Mouse (Mus musculus) kidney, postnatal 0 days (tissue): ENCODE measurements around the gene Jade3. TPM values are rescaled to one million over a fixed set of nuclear protein-coding genes. Genes with fewer than 3 reads are reported as not detected.
A peak's percentile ranks its signal among the peaks of the same experiment; 100 is the strongest.

Source experiments
- ATAC-seq: fragments of 200-750 bp; cut with Nextera tagmentation; replicated peaks from 2 replicates; pipeline ENCODE4 v1.8.0; 2017; ENCODE audit warnings: low read depth, moderate number of reproducible peaks, moderate TSS enrichment, moderate library complexity; ENCODE audit not compliant: low FRiP score
- DNase-seq: peaks from one replicate; pipeline ENCODE4 v3.0.0-alpha.2; 2016; ENCODE audit warnings: low spot score
- H3K27ac ChIP-seq: fragments of 300-500 bp; sonication (generic); 2 replicates; pipeline ENCODE4 v1.5.1; 2014; ENCODE audit warnings: mild to moderate bottlenecking
- H3K27me3 ChIP-seq: fragments of 300-500 bp; sonication (generic); 2 replicates; pipeline ENCODE4 v1.6.1; 2014; ENCODE audit warnings: low read length, mixed read lengths; ENCODE audit not compliant: insufficient read depth
- H3K36me3 ChIP-seq: fragments of 300-500 bp; sonication (generic); 2 replicates; pipeline ENCODE4 v1.6.1; 2014; ENCODE audit warnings: low read length, mixed read lengths; ENCODE audit not compliant: insufficient read depth
- H3K4me1 ChIP-seq: fragments of 300-500 bp; sonication (generic); replicated peaks from 2 replicates; pipeline ENCODE4 v1.6.1; 2014; ENCODE audit warnings: antibody characterized with exemption, low read length, mixed read lengths; ENCODE audit not compliant: insufficient read depth
- H3K4me2 ChIP-seq: fragments of 300-500 bp; sonication (generic); 2 replicates; pipeline ENCODE4 v1.6.1; 2014; ENCODE audit warnings: mild to moderate bottlenecking, low read length, moderate library complexity, mixed read lengths
- H3K4me3 ChIP-seq: fragments of 300-500 bp; sonication (generic); replicated peaks from 2 replicates; pipeline ENCODE4 v1.5.1; 2014; ENCODE audit warnings: low read depth, low read length
- H3K9ac ChIP-seq: fragments of 300-500 bp; sonication (generic); 2 replicates; pipeline ENCODE4 v1.6.1; 2014; ENCODE audit warnings: low read depth, low read length
- H3K9me3 ChIP-seq: fragments of 300-500 bp; sonication (generic); replicated peaks from 2 replicates; pipeline ENCODE4 v1.6.1; 2016; ENCODE audit warnings: low read length, inconsistent platforms, mixed read lengths
- CTCF ChIP-seq: IDR thresholded peaks from 2 replicates; pipeline ENCODE4 v1.5.1; 2016; ENCODE audit warnings: antibody characterized with exemption, low read depth, mild to moderate bottlenecking, moderate library complexity
- WGBS: fragments of 180-500 bp; shearing (Covaris S2); extraction: QIAGEN DNeasy Blood & Tissue Kit; methylation state at CpG from one replicate; pipeline ENCODE4 v1.1.7; 2014; 5-methylcytosine and 5-hydroxymethylcytosine counted together
- polyA plus RNA-seq: library from polyadenylated mRNA; unstranded; fragments of >200 nt; fragmentation: Nextera tagmentation; extraction: Ambion mirVana; gene quantifications from 2 replicates; pipeline ENCODE4 v1.2.1, GENCODE M21; 2015

Gene Jade3
- polyA plus RNA-seq, 1 experiment from 2014 or later = 6.9 TPM

DNA sequence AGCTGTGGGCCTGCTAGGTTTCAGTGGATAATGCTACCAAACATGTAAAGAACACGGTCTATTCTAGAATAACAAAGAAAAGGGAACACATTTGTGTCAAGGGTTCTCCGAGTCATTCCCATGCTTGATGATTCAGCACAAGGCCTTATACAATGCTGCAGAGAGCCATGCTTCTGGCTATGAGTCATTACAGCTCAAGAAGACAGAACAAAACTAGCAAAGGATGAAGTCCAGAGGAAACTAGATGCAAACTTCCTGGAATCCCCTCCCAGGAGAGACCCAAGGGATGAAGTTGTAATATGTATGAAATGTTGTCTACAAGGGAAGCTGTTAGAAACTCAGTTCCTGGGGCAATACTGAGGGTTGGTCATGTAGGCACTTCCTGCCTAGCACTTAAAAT is 7.0 kb upstream of the Jade3 start:
- Histone ChIP-seq H3K9ac (no peak overlapping the region), H3K4me2 (no peak overlapping the region), H3K4me1 (no peaks in the 10 kb centered on the region), H3K9me3 (no peaks in the 10 kb centered on the region), H3K4me3 (no peak overlapping the region), H3K36me3 (no peaks in the 10 kb centered on the region), H3K27me3 (no peaks in the 10 kb centered on the region), H3K27ac (no peak overlapping the region)
- WGBS = 80% methylated on average over 2 of the region's 2 CpGs
- ATAC-seq (no peak), DNase-seq (no peak)
- no peak for TF ChIP-seq CTCF

DNA sequence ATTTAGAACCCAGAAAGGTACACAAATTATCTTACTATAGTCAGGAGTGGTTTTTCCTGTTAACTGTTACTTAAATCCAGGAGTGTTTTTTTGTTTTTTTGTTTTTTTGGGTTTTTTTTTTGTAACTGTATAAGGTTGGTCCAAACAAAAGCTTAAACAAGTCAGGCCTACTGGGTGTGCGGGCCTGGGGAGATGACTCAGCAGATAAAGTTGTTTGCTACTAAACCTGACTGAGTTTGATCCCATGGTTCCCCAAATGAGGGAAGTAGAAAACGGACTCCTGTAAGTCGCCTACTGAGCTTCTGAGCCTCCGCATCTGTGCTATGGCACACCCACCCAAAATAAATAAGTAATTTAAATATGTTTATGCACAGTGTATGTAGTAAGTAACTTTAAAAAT is 6.0 kb upstream of the Jade3 start:
- no peaks in the 10 kb centered on the region for H3K36me3 ChIP-seq
- no peaks in the 10 kb centered on the region for H3K9me3 ChIP-seq
- H3K4me1 ChIP-seq = no peaks in the 10 kb centered on the region
- no peak overlapping the region for H3K4me3 ChIP-seq
- DNase-seq (no peak), ATAC-seq (no peak)
- no peak overlapping the region for H3K27ac ChIP-seq
- no peak overlapping the region for H3K4me2 ChIP-seq
- WGBS = 86% methylated on average over 4 of the region's 4 CpGs
- TF ChIP-seq CTCF = no peak
- H3K27me3 ChIP-seq = no peaks in the 10 kb centered on the region
- H3K9ac ChIP-seq = no peak overlapping the region

DNA sequence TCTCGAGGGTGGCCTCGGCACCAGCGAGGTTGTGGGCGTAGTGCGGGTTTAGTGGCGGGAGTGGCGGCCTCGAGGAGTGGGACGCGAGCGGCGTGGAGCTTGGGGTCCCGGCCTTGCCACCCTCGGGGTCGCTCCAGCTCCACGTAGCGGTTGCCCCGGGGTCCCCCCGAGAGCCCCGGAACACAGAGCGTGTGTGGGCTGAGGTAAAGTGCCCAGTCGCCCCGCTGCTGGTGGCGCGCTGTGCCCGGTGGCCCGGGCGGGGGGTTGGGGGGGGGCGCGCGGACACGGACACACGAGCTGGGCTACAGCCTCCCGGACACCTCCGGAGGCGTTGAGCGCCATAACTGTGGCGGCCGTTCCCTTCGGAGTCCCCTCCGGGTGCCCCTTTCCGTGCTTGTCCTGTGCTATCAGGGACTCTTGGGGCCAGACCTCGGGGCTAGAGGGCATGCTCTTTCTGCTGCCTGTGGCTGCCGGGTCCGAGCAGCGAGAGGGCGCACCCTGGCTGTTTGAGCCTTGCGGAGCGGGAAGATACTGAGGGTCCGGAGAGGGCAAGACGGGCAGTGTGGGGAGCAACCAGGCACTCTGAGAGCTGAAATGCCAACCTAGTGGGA is 456 bp downstream of the Jade3 start:
- H3K4me1 ChIP-seq = no peaks in the 10 kb centered on the region
- H3K27me3 ChIP-seq = no peaks in the 10 kb centered on the region
- TF ChIP-seq CTCF = peak; percentile 56
- peak overlapping the region; percentile 60 for H3K4me3 ChIP-seq
- no peaks in the 10 kb centered on the region for H3K36me3 ChIP-seq
- H3K4me2 ChIP-seq = peak overlapping the region; percentile 60
- ATAC-seq (peak; percentile 7; the same call in 1 of the 2 replicates), DNase-seq (peak; percentile 46)
- 25% methylated on average over 48 of the region's 51 CpGs for WGBS
- H3K9ac ChIP-seq = peak overlapping the region; percentile 59
- peak overlapping the region; percentile 85 for H3K27ac ChIP-seq
- no peaks in the 10 kb centered on the region for H3K9me3 ChIP-seq

DNA sequence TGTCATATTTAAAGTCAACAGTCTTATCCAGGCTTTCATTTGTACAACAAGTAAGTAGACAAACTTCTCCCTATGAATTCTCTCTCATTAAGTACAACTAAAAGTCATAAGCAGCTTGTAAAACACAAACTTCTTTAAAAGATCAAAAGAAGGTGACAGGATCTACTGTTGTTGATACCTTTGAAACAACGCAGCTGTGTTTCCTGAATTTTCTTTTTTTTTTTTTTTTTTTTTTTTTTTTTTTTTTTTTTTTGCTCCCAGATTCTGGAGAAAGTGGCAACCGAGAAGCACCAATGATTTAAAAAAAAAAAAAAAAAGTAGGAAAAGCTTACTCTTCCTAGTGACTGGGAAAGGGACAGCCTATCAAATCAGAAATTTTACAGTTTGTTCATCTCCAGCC is 57.7 kb downstream of the Jade3 start:
- no peak overlapping the region for H3K27ac ChIP-seq
- no peaks in the 10 kb centered on the region for H3K4me1 ChIP-seq
- no peak overlapping the region for H3K9ac ChIP-seq
- H3K4me3 ChIP-seq = no peak overlapping the region
- DNase-seq = no peak
- no peaks in the 10 kb centered on the region for H3K9me3 ChIP-seq
- H3K36me3 ChIP-seq = no peaks in the 10 kb centered on the region
- no peaks in the 10 kb centered on the region for H3K27me3 ChIP-seq
- no peak for TF ChIP-seq CTCF
- no peak overlapping the region for H3K4me2 ChIP-seq
- WGBS = 74% methylated on average over 2 of the region's 2 CpGs
- no peak for ATAC-seq

DNA sequence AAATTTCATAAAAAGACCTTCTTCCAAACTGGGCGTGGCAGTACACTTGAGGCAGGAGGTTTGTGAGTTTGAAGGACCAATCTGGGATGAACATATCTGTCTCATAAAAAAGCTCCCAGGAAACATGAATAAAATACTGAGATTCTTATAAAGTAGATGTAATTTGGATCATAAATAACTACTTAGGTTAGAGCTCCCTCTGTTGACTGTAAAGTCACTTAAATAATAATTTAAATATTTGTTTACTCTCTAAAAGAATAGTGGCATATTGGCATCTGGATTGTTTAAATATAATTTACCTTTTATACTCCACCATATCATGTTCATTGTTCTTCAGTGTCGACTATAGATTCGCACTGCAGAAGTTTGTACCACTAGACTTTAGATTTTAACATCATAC is 72.2 kb downstream of the Jade3 start:
- 79% methylated on average over 3 of the region's 3 CpGs for WGBS
- H3K27ac ChIP-seq = no peak overlapping the region
- H3K4me2 ChIP-seq = no peak overlapping the region

DNA sequence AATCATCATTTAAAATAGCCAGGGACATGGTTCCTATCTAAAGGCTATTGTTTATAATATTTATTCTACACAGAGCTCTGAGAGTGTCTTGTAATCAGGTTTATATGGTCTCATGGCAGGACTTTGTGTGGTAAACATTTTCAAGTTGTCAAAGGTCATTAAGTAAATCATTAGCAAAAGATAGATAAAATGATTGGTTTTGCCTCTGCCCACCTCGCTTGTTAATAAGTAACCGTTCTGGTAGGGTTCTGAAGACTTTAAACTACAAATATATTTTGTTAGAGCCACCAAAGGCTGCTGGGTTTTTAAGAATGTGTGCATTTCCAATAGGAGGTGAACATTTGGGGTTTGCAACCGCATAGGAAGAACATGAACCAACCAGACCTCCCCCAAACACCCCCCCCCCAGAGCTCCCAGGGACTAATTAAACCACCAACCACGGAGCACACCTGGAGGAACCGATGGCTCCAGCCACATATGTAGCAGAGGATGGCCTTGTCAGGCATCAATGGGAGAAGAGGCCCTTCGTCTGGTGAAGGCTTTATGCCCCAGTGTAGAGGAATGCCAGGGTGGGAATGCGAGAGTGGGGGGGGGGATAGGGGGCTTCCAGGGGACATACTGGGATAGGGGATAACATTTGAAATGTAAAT is 94.9 kb downstream of the Jade3 start:
- ATAC-seq = no peak
- H3K4me2 ChIP-seq = no peak overlapping the region
- no peak overlapping the region for H3K4me3 ChIP-seq
- H3K4me1 ChIP-seq = no peaks in the 10 kb centered on the region
- no peak for DNase-seq
- no peak overlapping the region for H3K27ac ChIP-seq
- no peak for TF ChIP-seq CTCF
- WGBS = 67% methylated on average over 7 of the region's 7 CpGs
- H3K36me3 ChIP-seq = no peaks in the 10 kb centered on the region
- no peaks in the 10 kb centered on the region for H3K27me3 ChIP-seq
- no peak overlapping the region for H3K9ac ChIP-seq
- no peaks in the 10 kb centered on the region for H3K9me3 ChIP-seq

More for the DNA sequence above, 72.2 kb downstream of the Jade3 start:
- H3K9ac ChIP-seq = no peak overlapping the region
- peak; percentile 18; the same call in 1 of the 2 replicates for TF ChIP-seq CTCF
- H3K36me3 ChIP-seq = no peaks in the 10 kb centered on the region
- ATAC-seq (no peak), DNase-seq (peak; percentile 28)
- H3K4me3 ChIP-seq = no peak overlapping the region
- H3K4me1 ChIP-seq = no peaks in the 10 kb centered on the region
- H3K9me3 ChIP-seq = no peaks in the 10 kb centered on the region
- no peaks in the 10 kb centered on the region for H3K27me3 ChIP-seq
